Mouse (Mus musculus) hindbrain, embryonic 12.5 days (tissue): ENCODE measurements around the gene C3. TPM values are rescaled to one million over a fixed set of nuclear protein-coding genes. Genes with fewer than 3 reads are reported as not detected.

Experiments
- ATAC-seq: fragments of 200-750 bp; cut with Nextera tagmentation; 2 replicates; pipeline ENCODE4 v1.8.0; 2017; ENCODE audit warnings: moderate TSS enrichment; ENCODE audit not compliant: low FRiP score
- H3K27ac ChIP-seq: fragments of 300-500 bp; sonication (generic); 2 replicates; pipeline ENCODE4 v1.5.1; 2016; ENCODE audit warnings: mild to moderate bottlenecking
- H3K27me3 ChIP-seq: fragments of 300-500 bp; sonication (generic); 2 replicates; pipeline ENCODE4 v1.6.1; 2016; ENCODE audit warnings: mild to moderate bottlenecking
- H3K36me3 ChIP-seq: fragments of 300-500 bp; sonication (generic); 2 replicates; pipeline ENCODE4 v1.6.1; 2016; ENCODE audit warnings: mild to moderate bottlenecking
- H3K4me1 ChIP-seq: fragments of 300-500 bp; sonication (generic); 2 replicates; pipeline ENCODE4 v1.6.1; 2016
- H3K4me2 ChIP-seq: fragments of 300-500 bp; sonication (generic); replicated peaks from 2 replicates; pipeline ENCODE4 v1.6.1; 2016; ENCODE audit warnings: mild to moderate bottlenecking
- H3K4me3 ChIP-seq: fragments of 300-500 bp; sonication (generic); 2 replicates; pipeline ENCODE4 v1.5.1; 2016; ENCODE audit warnings: mild to moderate bottlenecking
- H3K9ac ChIP-seq: fragments of 300-500 bp; sonication (generic); 2 replicates; pipeline ENCODE4 v1.6.1; 2016; ENCODE audit warnings: mild to moderate bottlenecking, moderate library complexity
- H3K9me3 ChIP-seq: fragments of 300-500 bp; sonication (generic); replicated peaks from 2 replicates; pipeline ENCODE4 v1.6.1; 2016; ENCODE audit warnings: mild to moderate bottlenecking
- WGBS: fragments of 180-500 bp; shearing (Covaris S2); methylation state at CpG from one replicate; pipeline ENCODE4 v1.1.7; 2016; 5-methylcytosine and 5-hydroxymethylcytosine counted together
- polyA plus RNA-seq: library from polyadenylated mRNA; unstranded; fragments of >200 nt; fragmentation: Nextera tagmentation; extraction: Ambion mirVana; gene quantifications from 2 replicates; pipeline ENCODE4 v1.2.1, GENCODE M21; 2016

Gene C3
- polyA plus RNA-seq, 1 experiment from 2014 or later: 0.76 TPM

GRCm38 (mm10) chr17:57248201-57248699, 20.3 kb upstream of the C3 start, which contains the start of gene Gpr108:
Gpr108 (minus strand) TSS chr17:57248446.
- Histone ChIP-seq H3K9ac (peak within 1 kb of the TSS; percentile 73), H3K4me3 (peak within 1 kb of the TSS; percentile 54), H3K4me1 (peaks cover 31% of the 10 kb centered on the region), H3K4me2 (peak within 1 kb of the TSS; percentile 79), H3K36me3 (peaks cover 11% of the 10 kb centered on the region; the same call in 1 of the 2 replicates), H3K27ac (peak within 1 kb of the TSS; percentile 91), H3K9me3 (no peaks in the 10 kb centered on the region), H3K27me3 (no peaks in the 10 kb centered on the region)
- WGBS: under 1% methylated on average over 12 of the region's 12 CpGs
- peak; percentile 62 for ATAC-seq

- Histone ChIP-seq H3K27me3 (no peaks in the 10 kb centered on the region), H3K9me3 (no peaks in the 10 kb centered on the region), H3K9ac (peak overlapping the region; percentile 73), H3K4me3 (peak overlapping the region; percentile 54), H3K4me1 (peaks cover 31% of the 10 kb centered on the region), H3K4me2 (peak overlapping the region; percentile 79), H3K27ac (peak overlapping the region; percentile 91), H3K36me3 (peaks cover 17% of the 10 kb centered on the region)
- under 1% methylated on average over 46 of the region's 46 CpGs for WGBS
- peak; percentile 94 for ATAC-seq
These were observed 19.7 kb upstream of the C3 start for GRCm38 (mm10) chr17:57247393-57248200.

- peak overlapping the region; percentile 54 for H3K4me3 ChIP-seq
- peak overlapping the region; percentile 73 for H3K9ac ChIP-seq
- WGBS: 5% methylated on average over 18 of the region's 18 CpGs
- H3K4me2 ChIP-seq: peak overlapping the region; percentile 79
- peak; percentile 4 for ATAC-seq
- peak overlapping the region; percentile 91 for H3K27ac ChIP-seq
- peaks cover 31% of the 10 kb centered on the region for H3K4me1 ChIP-seq
- no peaks in the 10 kb centered on the region for H3K9me3 ChIP-seq
- peaks cover 24% of the 10 kb centered on the region for H3K36me3 ChIP-seq
- no peaks in the 10 kb centered on the region for H3K27me3 ChIP-seq
These were observed 18.9 kb upstream of the C3 start for GRCm38 (mm10) chr17:57246663-57247392.

GRCm38 (mm10) chr17:57245311-57245929, 17.5 kb upstream of the C3 start:
- 89% methylated on average over 10 of the region's 10 CpGs for WGBS
- H3K4me2 ChIP-seq: no peak overlapping the region
- no peaks in the 10 kb centered on the region for H3K9me3 ChIP-seq
- H3K36me3 ChIP-seq: peaks cover 29% of the 10 kb centered on the region
- H3K27ac ChIP-seq: no peak overlapping the region
- H3K27me3 ChIP-seq: no peaks in the 10 kb centered on the region
- no peak overlapping the region for H3K9ac ChIP-seq
- no peak overlapping the region for H3K4me3 ChIP-seq
- H3K4me1 ChIP-seq: peaks cover 25% of the 10 kb centered on the region
- ATAC-seq: no peak

GRCm38 (mm10) chr17:57243650-57244370, 15.9 kb upstream of the C3 start:
- Histone ChIP-seq H3K36me3 (peaks cover 29% of the 10 kb centered on the region), H3K9me3 (no peaks in the 10 kb centered on the region), H3K4me1 (peaks cover 17% of the 10 kb centered on the region), H3K27ac (no peak overlapping the region), H3K4me2 (no peak overlapping the region), H3K4me3 (no peak overlapping the region), H3K9ac (no peak overlapping the region), H3K27me3 (no peaks in the 10 kb centered on the region)
- WGBS: 67% methylated on average over 10 of the region's 10 CpGs
- ATAC-seq: no peak

- Histone ChIP-seq H3K36me3 (peaks cover 43% of the 10 kb centered on the region), H3K27ac (no peak overlapping the region), H3K9ac (no peak overlapping the region), H3K4me2 (no peak overlapping the region), H3K9me3 (no peaks in the 10 kb centered on the region), H3K4me3 (no peak overlapping the region), H3K4me1 (no peaks in the 10 kb centered on the region), H3K27me3 (no peaks in the 10 kb centered on the region)
- 96% methylated on average over 9 of the region's 9 CpGs for WGBS
- no peak for ATAC-seq
These were observed 9.2 kb upstream of the C3 start for GRCm38 (mm10) chr17:57237181-57237580.

GRCm38 (mm10) chr17:57235803-57236202, 7.9 kb upstream of the C3 start:
- no peak overlapping the region for H3K4me2 ChIP-seq
- ATAC-seq: peak; percentile 20; the same call in 1 of the 2 replicates
- WGBS: 92% methylated on average over 5 of the region's 5 CpGs
- no peak overlapping the region for H3K4me3 ChIP-seq
- H3K27me3 ChIP-seq: no peaks in the 10 kb centered on the region
- H3K9ac ChIP-seq: no peak overlapping the region
- peaks cover 35% of the 10 kb centered on the region for H3K36me3 ChIP-seq
- no peak overlapping the region for H3K27ac ChIP-seq
- H3K9me3 ChIP-seq: no peaks in the 10 kb centered on the region
- no peaks in the 10 kb centered on the region for H3K4me1 ChIP-seq

GRCm38 (mm10) chr17:57234254-57234928, 6.5 kb upstream of the C3 start:
- H3K9ac ChIP-seq: no peak overlapping the region
- H3K36me3 ChIP-seq: peaks cover 35% of the 10 kb centered on the region
- no peak overlapping the region for H3K4me2 ChIP-seq
- WGBS: 84% methylated on average over 12 of the region's 12 CpGs
- no peaks in the 10 kb centered on the region for H3K9me3 ChIP-seq
- no peak overlapping the region for H3K4me3 ChIP-seq
- H3K27ac ChIP-seq: no peak overlapping the region
- H3K27me3 ChIP-seq: no peaks in the 10 kb centered on the region
- ATAC-seq: no peak
- no peaks in the 10 kb centered on the region for H3K4me1 ChIP-seq

- no peaks in the 10 kb centered on the region for H3K4me1 ChIP-seq
- H3K4me3 ChIP-seq: no peak overlapping the region
- peaks cover 33% of the 10 kb centered on the region for H3K36me3 ChIP-seq
- H3K9ac ChIP-seq: no peak overlapping the region
- H3K27ac ChIP-seq: no peak overlapping the region
- no peaks in the 10 kb centered on the region for H3K9me3 ChIP-seq
- no peaks in the 10 kb centered on the region for H3K27me3 ChIP-seq
- no peak overlapping the region for H3K4me2 ChIP-seq
- no peak for ATAC-seq
- WGBS: 48% methylated on average over 7 of the region's 7 CpGs
These were observed 5.1 kb upstream of the C3 start for GRCm38 (mm10) chr17:57233038-57233437.

GRCm38 (mm10) chr17:57232200-57232599, 4.3 kb upstream of the C3 start:
- H3K4me2 ChIP-seq: no peak overlapping the region
- no peak overlapping the region for H3K27ac ChIP-seq
- H3K4me1 ChIP-seq: no peaks in the 10 kb centered on the region
- no peak for ATAC-seq
- H3K36me3 ChIP-seq: peaks cover 25% of the 10 kb centered on the region
- no peak overlapping the region for H3K4me3 ChIP-seq
- H3K9me3 ChIP-seq: no peaks in the 10 kb centered on the region
- no peak overlapping the region for H3K9ac ChIP-seq
- no peaks in the 10 kb centered on the region for H3K27me3 ChIP-seq
- 90% methylated on average over 1 of the region's 1 CpGs for WGBS

- H3K27me3 ChIP-seq: no peaks in the 10 kb centered on the region
- no peak overlapping the region for H3K4me3 ChIP-seq
- H3K4me1 ChIP-seq: no peaks in the 10 kb centered on the region
- H3K9me3 ChIP-seq: no peaks in the 10 kb centered on the region
- no peak overlapping the region for H3K4me2 ChIP-seq
- no peak overlapping the region for H3K27ac ChIP-seq
- H3K36me3 ChIP-seq: peaks cover 16% of the 10 kb centered on the region
- ATAC-seq: no peak
- H3K9ac ChIP-seq: no peak overlapping the region
These were observed 3.4 kb upstream of the C3 start for GRCm38 (mm10) chr17:57231321-57231771.
